Comparison of ENCODE assay signal across 18 mouse cellular contexts in genomic region chr11:87728850-87729592, GRCm38 (mm10). TPM values are rescaled to one million over a fixed set of nuclear protein-coding genes. Genes with fewer than 3 reads are reported as not detected.
A peak's percentile ranks its signal among the peaks of the same experiment; 100 is the strongest.
DNase-seq lines count a peak whose midpoint lies in the region; ATAC-seq and TF ChIP-seq lines count a peak whose summit lies in the region.
"Had no signal": no experiment of that assay in that cellular context is flagged by ENCODE, and none has a peak within 500 bp of the region (broad histone marks: within the 10 kb centered on the region; RNA-seq: fewer than 3 reads in every experiment).

No protein-coding gene starts in this region.

- no peak for ATAC-seq in midbrain, embryonic 11.5 days (ENCODE audit: low FRiP score)
- ATAC-seq in midbrain, embryonic 13.5 days = no peak
- no peak for ATAC-seq in embryonic facial prominence, embryonic 13.5 days (ENCODE audit: insufficient number of reproducible peaks, insufficient read depth, low FRiP score, low TSS enrichment, low read depth)
- ATAC-seq in liver, postnatal 0 days = no peak
- ATAC-seq: forebrain, embryonic 13.5 days; lung, postnatal 0 days had no signal

- WGBS in heart, embryonic 10.5 days = 59% methylated on average over 18 of the region's 18 CpGs
- WGBS in midbrain, embryonic 11.5 days = 78% methylated on average over 18 of the region's 18 CpGs
- WGBS in midbrain, embryonic 13.5 days = 79% methylated on average over 18 of the region's 18 CpGs
- WGBS in embryonic facial prominence, embryonic 13.5 days = 56% methylated on average over 18 of the region's 18 CpGs
- 58% methylated on average over 18 of the region's 18 CpGs for WGBS in liver, postnatal 0 days (ENCODE audit: insufficient replicate concordance)

- H3K4me1 ChIP-seq in heart, embryonic 10.5 days = peaks cover 53% of the 10 kb centered on the region
- H3K4me1 ChIP-seq in midbrain, embryonic 11.5 days (ENCODE audit: control insufficient read depth, insufficient read depth, low read length) = peaks cover 16% of the 10 kb centered on the region
- H3K4me1 ChIP-seq in midbrain, embryonic 13.5 days (replicated peaks) = peaks cover 20% of the 10 kb centered on the region
- peaks cover 34% of the 10 kb centered on the region for H3K4me1 ChIP-seq in embryonic facial prominence, embryonic 13.5 days
- peaks cover 39% of the 10 kb centered on the region for H3K4me1 ChIP-seq in liver, postnatal 0 days (ENCODE audit: insufficient read depth)

- peak overlapping the region; percentile 82 for H3K27ac ChIP-seq in heart, embryonic 10.5 days
- H3K27ac ChIP-seq in midbrain, embryonic 11.5 days (ENCODE audit: low read depth, low read length) = no peak overlapping the region; the same call in 1 of the 2 replicates
- no peak overlapping the region for H3K27ac ChIP-seq in midbrain, embryonic 13.5 days
- H3K27ac ChIP-seq in embryonic facial prominence, embryonic 13.5 days = no peak overlapping the region
- peak overlapping the region; percentile 84 for H3K27ac ChIP-seq in liver, postnatal 0 days (ENCODE audit: low read depth)
- H3K27ac ChIP-seq: forebrain, embryonic 13.5 days; hindbrain, embryonic 15.5 days; neural tube, embryonic 12.5 days; stomach, embryonic 15.5 days had no signal

- DNase-seq in heart, embryonic 10.5 days (ENCODE audit: low spot score) = no peak
- no peak for DNase-seq in heart, adult 11 months
- peak; percentile 74 for DNase-seq in midbrain, embryonic 11.5 days (ENCODE audit: low spot score, missing footprints)
- no peak for DNase-seq in liver, postnatal 0 days
- DNase-seq in lung, postnatal 36 days = no peak
- DNase-seq: heart, postnatal 10 days; kidney, adult 2 months; kidney, postnatal 14 days; thymus, adult 2 months had no signal

- no peak overlapping the region for H3K4me2 ChIP-seq in midbrain, embryonic 11.5 days
- H3K4me2 ChIP-seq in midbrain, embryonic 13.5 days (replicated peaks) = no peak overlapping the region
- no peak overlapping the region for H3K4me2 ChIP-seq in embryonic facial prominence, embryonic 13.5 days
- H3K4me2 ChIP-seq in liver, postnatal 0 days (ENCODE audit: low read depth, low read length) = peak overlapping the region; percentile 62
- H3K4me2 ChIP-seq: forebrain, embryonic 13.5 days; hindbrain, embryonic 15.5 days; neural tube, embryonic 12.5 days; stomach, embryonic 15.5 days had no signal

- no peak for TF ChIP-seq EP300 in liver, postnatal 0 days (IDR thresholded peaks at IDR 0.05; ENCODE audit: low read depth)

- H3K4me3 ChIP-seq in heart, embryonic 10.5 days = no peak overlapping the region
- no peak overlapping the region for H3K4me3 ChIP-seq in midbrain, embryonic 11.5 days (ENCODE audit: low read depth, low read length)
- no peak overlapping the region for H3K4me3 ChIP-seq in midbrain, embryonic 13.5 days (replicated peaks)
- no peak overlapping the region for H3K4me3 ChIP-seq in embryonic facial prominence, embryonic 13.5 days
- peak overlapping the region; percentile 19 for H3K4me3 ChIP-seq in liver, postnatal 0 days (ENCODE audit: low read depth, low read length)
- H3K4me3 ChIP-seq: forebrain, embryonic 13.5 days; hindbrain, embryonic 15.5 days; megakaryocyte, embryonic 14.5 days; neural tube, embryonic 12.5 days; stomach, embryonic 15.5 days had no signal

- H3K36me3 ChIP-seq in heart, embryonic 10.5 days = no peaks in the 10 kb centered on the region
- H3K36me3 ChIP-seq in midbrain, embryonic 11.5 days (ENCODE audit: control insufficient read depth, insufficient read depth, low read length) = no peaks in the 10 kb centered on the region
- no peaks in the 10 kb centered on the region for H3K36me3 ChIP-seq in midbrain, embryonic 13.5 days
- H3K36me3 ChIP-seq in embryonic facial prominence, embryonic 13.5 days = no peaks in the 10 kb centered on the region
- H3K36me3 ChIP-seq in liver, postnatal 0 days (replicated peaks; ENCODE audit: insufficient read depth, low read length) = peaks cover 13% of the 10 kb centered on the region; the same call in 1 of the 2 replicates
- H3K36me3 ChIP-seq: hindbrain, embryonic 15.5 days; neural tube, embryonic 12.5 days; stomach, embryonic 15.5 days had no signal

- peaks cover 12% of the 10 kb centered on the region for H3K27me3 ChIP-seq in heart, embryonic 10.5 days (ENCODE audit: insufficient read depth, poor library complexity, severe bottlenecking)
- H3K27me3 ChIP-seq in midbrain, embryonic 11.5 days (ENCODE audit: control insufficient read depth, insufficient read depth, low read length) = no peaks in the 10 kb centered on the region
- H3K27me3 ChIP-seq in midbrain, embryonic 13.5 days = no peaks in the 10 kb centered on the region
- no peaks in the 10 kb centered on the region for H3K27me3 ChIP-seq in embryonic facial prominence, embryonic 13.5 days
- no peaks in the 10 kb centered on the region for H3K27me3 ChIP-seq in liver, postnatal 0 days (ENCODE audit: insufficient read depth, low read length)
- H3K27me3 ChIP-seq: hindbrain, embryonic 15.5 days; megakaryocyte, embryonic 14.5 days; neural tube, embryonic 12.5 days; stomach, embryonic 15.5 days had no signal

- TF ChIP-seq CTCF in liver, postnatal 0 days (IDR thresholded peaks at IDR 0.05; ENCODE audit: low read depth) = no peak

- no peak overlapping the region for H3K9ac ChIP-seq in midbrain, embryonic 11.5 days (ENCODE audit: low read length)
- H3K9ac ChIP-seq in midbrain, embryonic 13.5 days (replicated peaks) = no peak overlapping the region
- peak overlapping the region; percentile 41; the same call in 1 of the 2 replicates for H3K9ac ChIP-seq in embryonic facial prominence, embryonic 13.5 days
- peak overlapping the region; percentile 55 for H3K9ac ChIP-seq in liver, postnatal 0 days (replicated peaks)
- H3K9ac ChIP-seq: forebrain, embryonic 13.5 days; hindbrain, embryonic 15.5 days; neural tube, embryonic 12.5 days; stomach, embryonic 15.5 days had no signal

- H3K9me3 ChIP-seq in heart, embryonic 10.5 days = no peaks in the 10 kb centered on the region
- H3K9me3 ChIP-seq in midbrain, embryonic 11.5 days (ENCODE audit: control insufficient read depth, low read length) = no peaks in the 10 kb centered on the region
- no peaks in the 10 kb centered on the region for H3K9me3 ChIP-seq in midbrain, embryonic 13.5 days
- H3K9me3 ChIP-seq in embryonic facial prominence, embryonic 13.5 days = no peaks in the 10 kb centered on the region
- H3K9me3 ChIP-seq in liver, postnatal 0 days (ENCODE audit: low read length) = no peaks in the 10 kb centered on the region
- H3K9me3 ChIP-seq: forebrain, embryonic 13.5 days; hindbrain, embryonic 15.5 days; megakaryocyte, embryonic 14.5 days; neural tube, embryonic 12.5 days; stomach, embryonic 15.5 days had no signal

RNA-seq across cellular contexts. Expression of gene Supt4a, which starts 8.3 kb away (rescaled TPM):
- polyA plus RNA-seq in heart, embryonic 10.5 days (2016; fragmentation: Nextera tagmentation; extraction: Ambion mirVana) = 122 and 151 TPM in 2 replicates
- polyA plus RNA-seq in midbrain, embryonic 11.5 days (2014; fragmentation: Nextera tagmentation; extraction: Ambion mirVana) = 148 and 163 TPM in 2 replicates
- 165 and 177 TPM in 2 replicates for polyA plus RNA-seq in midbrain, embryonic 13.5 days (2015; fragmentation: Nextera tagmentation; extraction: Ambion mirVana)
- 163 and 172 TPM in 2 replicates for polyA plus RNA-seq in embryonic facial prominence, embryonic 13.5 days (2015; fragmentation: Nextera tagmentation; extraction: Ambion mirVana)
- 114 and 120 TPM in 2 replicates for polyA plus RNA-seq in liver, postnatal 0 days (2015; fragmentation: Nextera tagmentation; extraction: Ambion mirVana)

RNA-seq across cellular contexts. Expression of gene Tspoap1, which starts 31.3 kb away (rescaled TPM):
- 0.95 and 1.5 TPM in 2 replicates for polyA plus RNA-seq in heart, embryonic 10.5 days (2016; fragmentation: Nextera tagmentation; extraction: Ambion mirVana)
- polyA plus RNA-seq in midbrain, embryonic 11.5 days (2014; fragmentation: Nextera tagmentation; extraction: Ambion mirVana) = 7.0 and 9.0 TPM in 2 replicates
- 41.1 and 48.7 TPM in 2 replicates for polyA plus RNA-seq in midbrain, embryonic 13.5 days (2015; fragmentation: Nextera tagmentation; extraction: Ambion mirVana)
- 4.9 and 5.3 TPM in 2 replicates for polyA plus RNA-seq in embryonic facial prominence, embryonic 13.5 days (2015; fragmentation: Nextera tagmentation; extraction: Ambion mirVana)
- 0.59 and 1.2 TPM in 2 replicates for polyA plus RNA-seq in liver, postnatal 0 days (2015; fragmentation: Nextera tagmentation; extraction: Ambion mirVana)
- polyA plus RNA-seq: C2C12 had no signal

Comparison
In these comparisons a context has a peak if more than half of its experiments do, and no peak if none do; other contexts are left out.
1. H3K27ac ChIP-seq: peak in heart, embryonic 10.5 days (single experiment) and liver, postnatal 0 days (single experiment); none in midbrain, embryonic 11.5 days (single experiment), midbrain, embryonic 13.5 days (single experiment) and embryonic facial prominence, embryonic 13.5 days (single experiment).
2. H3K9ac ChIP-seq: peak in embryonic facial prominence, embryonic 13.5 days (single experiment) and liver, postnatal 0 days (single experiment); none in midbrain, embryonic 11.5 days (single experiment) and midbrain, embryonic 13.5 days (single experiment).